Mouse (Mus musculus) testis, adult 2 months (tissue): ENCODE results near the gene Mturn. TPM values are rescaled to one million over a fixed set of nuclear protein-coding genes. Genes with fewer than 3 reads are reported as not detected.
A peak's percentile ranks its signal among the peaks of the same experiment; 100 is the strongest.

Experiments
- H3K27ac ChIP-seq: fragments of 200-500 bp; 2 replicates; pipeline ENCODE4 v1.5.1; 2012; ENCODE audit warnings: low read depth, low read length; ENCODE audit not compliant: control insufficient read depth, insufficient read depth
- H3K27me3 ChIP-seq: fragments of 200-500 bp; 2 replicates; pipeline ENCODE4 v1.6.1; 2012; ENCODE audit warnings: mild to moderate bottlenecking, low read length, moderate library complexity; ENCODE audit not compliant: control insufficient read depth, insufficient read depth
- H3K36me3 ChIP-seq: fragments of 200-500 bp; 2 replicates; pipeline ENCODE4 v1.6.1; 2012; ENCODE audit warnings: mild to moderate bottlenecking, low read length; ENCODE audit not compliant: control insufficient read depth, insufficient read depth
- H3K4me1 ChIP-seq: fragments of 200-500 bp; 2 replicates; pipeline ENCODE4 v1.6.1; 2012; ENCODE audit warnings: low read length; ENCODE audit not compliant: control insufficient read depth, insufficient read depth
- H3K4me3 ChIP-seq: fragments of 200-500 bp; 2 replicates; pipeline ENCODE4 v1.5.1; 2012; ENCODE audit warnings: low read depth, mild to moderate bottlenecking, low read length, moderate library complexity, mixed read lengths; ENCODE audit not compliant: control insufficient read depth
- CTCF ChIP-seq: fragments of 200-500 bp; IDR thresholded peaks from 2 replicates; pipeline ENCODE4 v1.5.1; 2012; ENCODE audit warnings: low read depth, mild to moderate bottlenecking, inconsistent platforms, low read length, moderate library complexity; ENCODE audit not compliant: control insufficient read depth, insufficient read depth, insufficient replicate concordance
- POLR2A ChIP-seq: fragments of 200-500 bp; IDR thresholded peaks from 2 replicates; pipeline ENCODE4 v1.6.1; 2012; ENCODE audit warnings: low read depth, mild to moderate bottlenecking, inconsistent platforms, low read length, moderate library complexity; ENCODE audit not compliant: control insufficient read depth
- polyA plus RNA-seq: library from polyadenylated mRNA; depleted of rRNA; stranded (reverse); fragments of >200 nt; gene quantifications from 2 replicates; pipeline ENCODE4 v1.2.3, GENCODE M21; 2012; rRNA removed

The Mturn gene
- 5.6 and 7.2 TPM in 2 replicates for polyA plus RNA-seq

- no peaks in the 10 kb centered on the region for H3K36me3 ChIP-seq
- peak within 1 kb of the TSS; percentile 98 for H3K4me3 ChIP-seq
- H3K27ac ChIP-seq, result peak within 1 kb of the TSS; percentile 60; the same call in 1 of the 2 replicates
- peaks cover 18% of the 10 kb centered on the region for H3K4me1 ChIP-seq
- H3K27me3 ChIP-seq, result no peaks in the 10 kb centered on the region
- TF ChIP-seq CTCF (no peak), POLR2A (no peak)
Measured at GRCm38 (mm10) chr6:54680891-54681745, at the start of gene Mturn. TSS of gene Mturn (plus strand) at chr6:54681624.

GRCm38 (mm10) chr6:54639877-54640276, 41.5 kb upstream of the Mturn start:
- no peaks in the 10 kb centered on the region; the same call in 1 of the 2 replicates for H3K36me3 ChIP-seq
- H3K4me1 ChIP-seq, result no peaks in the 10 kb centered on the region
- no peaks in the 10 kb centered on the region for H3K27me3 ChIP-seq
- TF ChIP-seq CTCF (no peak), POLR2A (no peak)
- no peak overlapping the region for H3K27ac ChIP-seq
- H3K4me3 ChIP-seq, result no peak overlapping the region

GRCm38 (mm10) chr6:54641953-54642352, 39.5 kb upstream of the Mturn start:
- Histone ChIP-seq H3K4me3 (no peak overlapping the region), H3K36me3 (no peaks in the 10 kb centered on the region; the same call in 1 of the 2 replicates), H3K4me1 (no peaks in the 10 kb centered on the region), H3K27ac (no peak overlapping the region), H3K27me3 (no peaks in the 10 kb centered on the region)
- TF ChIP-seq POLR2A (no peak), CTCF (no peak)

GRCm38 (mm10) chr6:54643181-54643580, 38.2 kb upstream of the Mturn start:
- no peaks in the 10 kb centered on the region for H3K4me1 ChIP-seq
- H3K4me3 ChIP-seq, result no peak overlapping the region
- no peaks in the 10 kb centered on the region; the same call in 1 of the 2 replicates for H3K36me3 ChIP-seq
- no peak for TF ChIP-seq POLR2A
- no peak for TF ChIP-seq CTCF
- H3K27me3 ChIP-seq, result no peaks in the 10 kb centered on the region
- H3K27ac ChIP-seq, result no peak overlapping the region

- Histone ChIP-seq H3K4me1 (peaks cover 3% of the 10 kb centered on the region), H3K27ac (no peak overlapping the region), H3K36me3 (no peaks in the 10 kb centered on the region), H3K27me3 (no peaks in the 10 kb centered on the region), H3K4me3 (peak overlapping the region; percentile 38)
- no peak for TF ChIP-seq POLR2A
- TF ChIP-seq CTCF, result no peak
Measured at GRCm38 (mm10) chr6:54655471-54656095, 25.8 kb upstream of the Mturn start.

- H3K36me3 ChIP-seq, result no peaks in the 10 kb centered on the region
- H3K27me3 ChIP-seq, result no peaks in the 10 kb centered on the region
- H3K4me1 ChIP-seq, result peaks cover 3% of the 10 kb centered on the region
- no peak overlapping the region for H3K4me3 ChIP-seq
- no peak overlapping the region for H3K27ac ChIP-seq
- TF ChIP-seq CTCF (no peak), POLR2A (no peak)
Measured at GRCm38 (mm10) chr6:54657861-54658260, 23.6 kb upstream of the Mturn start.

- no peak overlapping the region for H3K27ac ChIP-seq
- TF ChIP-seq CTCF (no peak), POLR2A (no peak)
- no peaks in the 10 kb centered on the region for H3K4me1 ChIP-seq
- H3K27me3 ChIP-seq, result no peaks in the 10 kb centered on the region
- no peak overlapping the region for H3K4me3 ChIP-seq
- H3K36me3 ChIP-seq, result no peaks in the 10 kb centered on the region
Measured at GRCm38 (mm10) chr6:54669868-54670267, 11.6 kb upstream of the Mturn start.
